8 mouse cellular contexts compared by ENCODE assay signal in the genomic region with DNA sequence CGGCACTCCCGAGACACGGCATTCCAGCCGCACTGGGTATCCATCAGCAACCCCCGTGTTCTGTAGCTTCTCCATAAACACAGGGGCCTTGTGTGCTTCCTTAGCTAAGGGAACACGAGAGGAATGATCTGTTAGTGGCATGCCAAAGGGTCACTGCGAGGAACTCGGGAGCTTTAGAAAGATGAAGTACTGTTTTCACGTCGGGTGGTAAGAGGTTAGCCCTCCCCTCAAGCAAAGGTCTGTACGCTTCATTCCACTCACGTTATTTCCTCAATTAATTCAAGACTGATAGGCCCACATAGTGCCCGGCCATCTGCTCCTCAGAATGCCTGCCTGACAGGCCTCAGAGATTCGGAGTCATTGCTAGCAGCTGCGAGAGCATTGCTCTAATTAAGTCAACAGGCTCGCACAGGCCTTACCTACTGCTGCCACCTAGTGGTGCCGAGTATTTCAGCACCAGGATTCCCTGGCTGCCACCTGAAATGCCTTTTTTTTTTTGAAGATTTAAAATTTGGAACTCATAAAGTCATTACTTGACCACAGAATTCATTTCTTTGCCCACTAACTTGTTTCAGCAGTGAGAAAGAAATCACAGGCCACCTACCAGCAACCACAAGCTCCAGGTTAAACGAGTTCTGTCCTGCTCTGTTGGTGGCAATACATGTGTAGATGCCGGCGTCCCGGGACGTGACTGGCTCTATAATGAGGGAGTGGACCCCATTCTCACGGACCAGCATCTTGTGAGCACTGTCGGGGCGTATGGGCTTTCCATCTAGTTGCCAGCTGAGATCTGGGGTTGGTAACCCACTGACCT. TPM values are rescaled to one million over a fixed set of nuclear protein-coding genes. Genes with fewer than 3 reads are reported as not detected.
DNase-seq lines count a peak whose midpoint lies in the region; ATAC-seq and TF ChIP-seq lines count a peak whose summit lies in the region.

No protein-coding gene starts in this region.

- no peak for TF ChIP-seq EP300 in lung, postnatal 0 days (IDR thresholded peaks at IDR 0.05)

- ATAC-seq in forebrain, embryonic 12.5 days (ENCODE audit: low FRiP score) = peak; percentile 88
- ATAC-seq in hematopoietic stem cell, adult 5-6 weeks (replicated peaks in 1 of 2; ENCODE audit: insufficient read depth in 1 of 2, low FRiP score in 2 of 2, low TSS enrichment in 1 of 2, low read depth in 1 of 2, poor library complexity in 2 of 2, severe bottlenecking in 2 of 2) = peak; percentile 83 to 92
- ATAC-seq in lung, postnatal 0 days = peak; percentile 50

- peak overlapping the region; percentile 95 for H3K27ac ChIP-seq in forebrain, embryonic 12.5 days
- H3K27ac ChIP-seq in lung, postnatal 0 days (ENCODE audit: low read length) = no peak overlapping the region

- no peaks in the 10 kb centered on the region for H3K27me3 ChIP-seq in forebrain, embryonic 12.5 days
- no peaks in the 10 kb centered on the region for H3K27me3 ChIP-seq in lung, postnatal 0 days (replicated peaks; ENCODE audit: insufficient read depth, low read length)

- H3K9me3 ChIP-seq in forebrain, embryonic 12.5 days = no peaks in the 10 kb centered on the region
- H3K9me3 ChIP-seq in lung, postnatal 0 days (ENCODE audit: low read length) = no peaks in the 10 kb centered on the region

- H3K4me2 ChIP-seq in forebrain, embryonic 12.5 days = peak overlapping the region; percentile 34
- no peak overlapping the region for H3K4me2 ChIP-seq in lung, postnatal 0 days (replicated peaks; ENCODE audit: low read depth, low read length)

- peak overlapping the region; percentile 21; the same call in 1 of the 2 replicates for H3K9ac ChIP-seq in forebrain, embryonic 12.5 days
- no peak overlapping the region for H3K9ac ChIP-seq in lung, postnatal 0 days (replicated peaks; ENCODE audit: low read depth)

- peaks cover 32% of the 10 kb centered on the region for H3K36me3 ChIP-seq in forebrain, embryonic 12.5 days (replicated peaks)
- no peaks in the 10 kb centered on the region; the same call in 1 of the 2 replicates for H3K36me3 ChIP-seq in lung, postnatal 0 days (ENCODE audit: insufficient read depth, low read length)

- peak; percentile 92 for TF ChIP-seq CTCF in lung, postnatal 0 days (IDR thresholded peaks at IDR 0.05)

- DNase-seq in ES-CJ7 (ENCODE audit: low read depth, low spot score) = peak; percentile 76
- DNase-seq in c-Kit-positive CD71-positive TER-119-negative erythroid progenitor cells, embryonic 14.5 days (ENCODE audit: low read depth) = peak; percentile 38
- peak; percentile 72 to 95 for DNase-seq in layer of hippocampus, adult 18-20 months (ENCODE audit: low spot score in 2 of 2)
- peak; percentile 79 for DNase-seq in lung, postnatal 0 days (ENCODE audit: low spot score)
- DNase-seq in retina, embryonic 14.5 days (ENCODE audit: low spot score) = peak; percentile 96
- peak; percentile 70 for DNase-seq in thymus, postnatal 25 days

- no peak overlapping the region for H3K4me3 ChIP-seq in forebrain, embryonic 12.5 days (replicated peaks)
- H3K4me3 ChIP-seq in lung, postnatal 0 days (ENCODE audit: low read depth, low read length) = no peak overlapping the region

- peaks cover 30% of the 10 kb centered on the region for H3K4me1 ChIP-seq in forebrain, embryonic 12.5 days
- H3K4me1 ChIP-seq in lung, postnatal 0 days (ENCODE audit: insufficient read depth, low read depth, low read length) = no peaks in the 10 kb centered on the region

- WGBS in forebrain, embryonic 12.5 days = 31% methylated on average over 25 of the region's 25 CpGs
- 55% methylated on average over 25 of the region's 25 CpGs for WGBS in lung, postnatal 0 days

RNA-seq across cellular contexts. Expression of a gene that starts 28.6 kb away (rescaled TPM):
- polyA plus RNA-seq in forebrain, embryonic 12.5 days (2016; fragmentation: Nextera tagmentation; extraction: Ambion mirVana) = 25.1 and 26.8 TPM in 2 replicates
- total RNA-seq in hematopoietic stem cell, adult 5-6 weeks (2017) = 31.9 and 40.2 TPM in 2 replicates
- total RNA-seq in layer of hippocampus, adult 18-20 months (2021) = 10 to 100 TPM; 21.4 to 24.5 TPM
- polyA plus RNA-seq in lung, postnatal 0 days (2015; fragmentation: Nextera tagmentation; extraction: Ambion mirVana) = 33.2 and 37.7 TPM in 2 replicates

Comparison
In these comparisons a context has a peak if more than half of its experiments do, and no peak if none do; other contexts are left out.
1. DNase-seq: peak in every context shown above with its lines; median percentile 96 in retina, embryonic 14.5 days; 84 in layer of hippocampus, adult 18-20 months; 79 in lung, postnatal 0 days; 76 in ES-CJ7; 70 in thymus, postnatal 25 days; 38 in c-Kit-positive CD71-positive TER-119-negative erythroid progenitor cells, embryonic 14.5 days.